Mouse (Mus musculus) thymus, adult 2 months (tissue): Measurements from ENCODE around the gene Krtap10-4. TPM values are rescaled to one million over a fixed set of nuclear protein-coding genes. Genes with fewer than 3 reads are reported as not detected.
"Not testable (repeated sequence)": the region's sequence is repeated elsewhere in the genome, so short reads cannot be mapped to it uniquely, and the experiment has no call there.

Experiments
- DNase-seq: peaks from one replicate; pipeline ENCODE4 v3.0.0; 2021
- H3K27ac ChIP-seq: fragments of 200-500 bp; 2 replicates; pipeline ENCODE4 v1.5.1; 2012; ENCODE audit warnings: low read length, control low read depth; ENCODE audit not compliant: control insufficient read depth, insufficient read depth
- H3K27me3 ChIP-seq: fragments of 200-500 bp; 2 replicates; pipeline ENCODE4 v1.6.1; 2012; ENCODE audit warnings: mild to moderate bottlenecking, low read length, moderate library complexity, mixed read lengths; ENCODE audit not compliant: control insufficient read depth, insufficient read depth
- H3K36me3 ChIP-seq: fragments of 200-500 bp; 2 replicates; pipeline ENCODE4 v1.6.1; 2012; ENCODE audit warnings: mild to moderate bottlenecking, low read length, moderate library complexity; ENCODE audit not compliant: control insufficient read depth, insufficient read depth
- H3K4me1 ChIP-seq: fragments of 200-500 bp; replicated peaks from 2 replicates; pipeline ENCODE4 v1.6.1; 2012; ENCODE audit warnings: low read length; ENCODE audit not compliant: control insufficient read depth, insufficient read depth
- H3K4me3 ChIP-seq: fragments of 200-500 bp; 2 replicates; pipeline ENCODE4 v1.5.1; 2012; ENCODE audit warnings: mild to moderate bottlenecking, low read length, control low read depth, moderate library complexity; ENCODE audit not compliant: control insufficient read depth, insufficient read depth
- CTCF ChIP-seq: fragments of 200-500 bp; IDR thresholded peaks from 2 replicates; pipeline ENCODE4 v1.5.1; 2012; ENCODE audit warnings: mild to moderate bottlenecking, control low read depth, low read length, moderate library complexity, borderline replicate concordance; ENCODE audit not compliant: control insufficient read depth, poor library complexity, insufficient read depth; ENCODE audit errors: extremely low read depth
- POLR2A ChIP-seq: fragments of 200-500 bp; IDR thresholded peaks from 2 replicates; pipeline ENCODE4 v1.6.1; 2012; ENCODE audit warnings: mild to moderate bottlenecking, low read length, control low read depth, moderate library complexity; ENCODE audit not compliant: control insufficient read depth, poor library complexity, insufficient read depth; ENCODE audit errors: extremely low read depth
- WGBS: fragments of 180-500 bp; shearing (Covaris S2); methylation state at CpG from one replicate; pipeline ENCODE4 v1.1.7; 2018; 5-methylcytosine and 5-hydroxymethylcytosine counted together
- polyA plus RNA-seq: library from polyadenylated mRNA; depleted of rRNA; stranded (reverse); fragments of >200 nt; gene quantifications from 2 replicates; pipeline ENCODE4 v1.2.3, GENCODE M21; 2012; rRNA removed

Krtap10-4 gene
- polyA plus RNA-seq, 1 experiment = not detected

GRCm38 (mm10) chr10:77797677-77798076 lies 29.2 kb downstream of the Krtap10-4 start:
- WGBS = 58% methylated on average over 3 of the region's 3 CpGs
- TF ChIP-seq CTCF = no peak
- no peak for TF ChIP-seq POLR2A
- Histone ChIP-seq H3K27me3 (no peaks in the 10 kb centered on the region), H3K4me3 (no peak overlapping the region), H3K4me1 (no peaks in the 10 kb centered on the region), H3K27ac (no peak overlapping the region), H3K36me3 (no peaks in the 10 kb centered on the region)
- DNase-seq = no peak

GRCm38 (mm10) chr10:77794976-77795375 lies 31.9 kb downstream of the Krtap10-4 start, which contains the start of gene Gm9639:
TSS of gene Gm9639 (minus strand) at chr10:77795076.
- TF ChIP-seq POLR2A (no peak), CTCF (no peak)
- 56% methylated on average over 2 of the region's 2 CpGs for WGBS
- Histone ChIP-seq H3K4me1 (no peaks in the 10 kb centered on the region), H3K27me3 (no peaks in the 10 kb centered on the region), H3K4me3 (no peak within 1 kb of the TSS), H3K27ac (no peak within 1 kb of the TSS), H3K36me3 (no peaks in the 10 kb centered on the region)
- no peak for DNase-seq

DNA sequence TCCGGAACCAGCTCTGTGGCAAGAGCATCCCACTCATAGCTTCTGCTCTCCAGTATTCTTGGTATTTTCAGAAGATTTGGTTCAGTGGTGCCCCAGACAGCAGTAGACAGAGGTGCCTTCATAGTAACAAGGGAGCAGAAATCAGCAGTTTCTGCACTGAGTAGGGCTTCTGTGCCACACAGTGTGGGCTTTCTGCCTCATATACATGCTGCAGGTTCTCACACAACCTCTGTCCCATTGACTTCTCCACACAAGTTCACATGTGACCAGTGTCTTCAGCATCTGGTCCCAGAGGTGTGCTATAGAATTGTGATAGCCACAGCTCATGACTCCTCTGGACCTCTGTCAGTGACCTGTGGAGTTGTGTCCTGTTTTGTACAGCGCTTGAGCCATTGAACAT lies 38.3 kb downstream of the Krtap10-4 start:
- 85% methylated on average over 2 of the region's 2 CpGs for WGBS
- H3K4me3 ChIP-seq = no peak overlapping the region

GRCm38 (mm10) chr10:77787876-77788275 lies 39.0 kb downstream of the Krtap10-4 start, which contains the start of gene Gm7137:
TSS of gene Gm7137 (minus strand) at chr10:77788200.
- not testable (repeated sequence) for H3K4me1 ChIP-seq, DNase-seq, H3K4me3 ChIP-seq, H3K27me3 ChIP-seq, H3K27ac ChIP-seq, H3K36me3 ChIP-seq
- 92% methylated on average over 1 of the region's 1 CpGs for WGBS

More for the DNA sequence above, 38.3 kb downstream of the Krtap10-4 start:
- Histone ChIP-seq H3K36me3 (no peaks in the 10 kb centered on the region), H3K4me1 (no peaks in the 10 kb centered on the region), H3K27ac (no peak overlapping the region), H3K27me3 (no peaks in the 10 kb centered on the region)
- DNase-seq = no peak
- no peak for TF ChIP-seq CTCF
- no peak for TF ChIP-seq POLR2A

GRCm38 (mm10) chr10:77783396-77783795 lies 43.5 kb downstream of the Krtap10-4 start:
- H3K27me3 ChIP-seq, H3K27ac ChIP-seq, H3K36me3 ChIP-seq, H3K4me3 ChIP-seq, H3K4me1 ChIP-seq, DNase-seq: not testable (repeated sequence)
- WGBS = 90% methylated on average over 2 of the region's 3 CpGs

DNA sequence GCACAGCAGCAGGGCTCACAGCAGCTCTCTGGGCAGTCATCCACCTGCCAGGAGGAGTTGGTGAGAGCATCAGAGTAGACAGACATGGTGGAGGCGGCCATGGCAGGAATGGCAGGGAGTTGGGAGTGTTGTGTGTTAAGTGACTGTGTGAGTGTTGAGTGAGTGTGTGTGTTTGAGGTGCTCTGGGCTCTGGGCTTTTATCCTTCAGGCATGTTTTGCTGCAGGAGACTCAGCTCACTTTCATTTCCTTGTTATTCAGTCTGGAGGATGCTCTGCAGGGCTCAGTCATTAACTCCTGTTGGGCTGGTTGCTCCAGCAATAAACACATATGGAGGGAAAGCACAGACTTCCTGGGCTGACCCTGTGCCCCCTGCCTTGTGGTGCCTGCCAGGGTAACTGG lies 44.5 kb downstream of the Krtap10-4 start, which contains the start of gene Gm3250:
Gene Gm3250 (minus strand): TSS at position 101 of the 400 bp plus-strand sequence.
- not testable (repeated sequence) for H3K27me3 ChIP-seq, DNase-seq, H3K4me1 ChIP-seq, H3K27ac ChIP-seq, H3K4me3 ChIP-seq, H3K36me3 ChIP-seq
- 50% methylated on average over 1 of the region's 1 CpGs for WGBS

DNA sequence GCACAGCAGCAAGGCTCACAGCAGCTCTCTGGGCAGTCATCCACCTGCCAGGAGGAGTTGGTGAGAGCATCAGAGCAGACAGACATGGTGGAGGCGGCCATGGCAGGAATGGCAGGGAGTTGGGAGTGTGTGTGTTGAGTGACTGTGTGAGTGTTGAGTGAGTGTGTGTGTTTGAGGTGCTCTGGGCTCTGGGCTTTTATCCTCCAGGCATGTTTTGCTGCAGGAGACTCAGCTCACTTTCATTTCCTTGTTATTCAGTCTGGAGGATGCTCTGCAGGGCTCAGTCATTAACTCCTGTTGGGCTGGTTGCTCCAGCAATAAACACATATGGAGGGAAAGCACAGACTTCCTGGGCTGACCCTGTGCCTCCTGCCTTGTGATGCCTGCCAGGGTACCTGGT lies 50.1 kb downstream of the Krtap10-4 start, which contains the start of gene Gm7138:
Gene Gm7138 (minus strand): TSS at position 101 of the 400 bp plus-strand sequence.
- not testable (repeated sequence) for DNase-seq, H3K4me3 ChIP-seq, H3K27me3 ChIP-seq, H3K27ac ChIP-seq, H3K4me1 ChIP-seq, H3K36me3 ChIP-seq
- 88% methylated on average over 1 of the region's 1 CpGs for WGBS

Other genes starting within 250 kb of the Krtap10-4 start
- gene Pttg1ip, start 245.4 kb downstream of the Krtap10-4 start, polyA plus RNA-seq = 103 and 129 TPM in 2 replicates
- 236 and 248 TPM in 2 replicates for gene Sumo3, start 221.0 kb downstream of the Krtap10-4 start, polyA plus RNA-seq
- gene Gm49325, start 220.9 kb downstream of the Krtap10-4 start, polyA plus RNA-seq = not detected in 2 replicates
- 52.0 and 52.6 TPM in 2 replicates for gene Ube2g2, start 204.8 kb downstream of the Krtap10-4 start, polyA plus RNA-seq
- gene Tspear, start 140.5 kb downstream of the Krtap10-4 start, polyA plus RNA-seq = 0.97 and 1.3 TPM in 2 replicates
- gene Gm19402, start 136.3 kb downstream of the Krtap10-4 start, polyA plus RNA-seq = not detected in 2 replicates
- not detected in 2 replicates for gene Gm9508, start 129.9 kb downstream of the Krtap10-4 start, polyA plus RNA-seq
- gene Gm10272, start 120.5 kb downstream of the Krtap10-4 start, polyA plus RNA-seq = not detected in 2 replicates
- gene Gm10024, start 115.6 kb downstream of the Krtap10-4 start, polyA plus RNA-seq = not detected in 2 replicates
- not detected in 2 replicates for gene Gm10142, start 111.3 kb downstream of the Krtap10-4 start, polyA plus RNA-seq
- gene Krtap12-1, start 106.5 kb downstream of the Krtap10-4 start, polyA plus RNA-seq = 0.23 TPM in 1 of 2 replicates, not detected in the other
- not detected in 2 replicates for gene Gm10100, start 100.6 kb downstream of the Krtap10-4 start, polyA plus RNA-seq
- gene Gm18596, start 84.5 kb downstream of the Krtap10-4 start, polyA plus RNA-seq = not detected in 2 replicates
- not detected in 2 replicates for gene Gm9736, start 75.7 kb downstream of the Krtap10-4 start, polyA plus RNA-seq
- not detected in 2 replicates for gene Gm3233, start 67.4 kb downstream of the Krtap10-4 start, polyA plus RNA-seq
- not detected in 2 replicates for gene Gm3238, start 55.8 kb downstream of the Krtap10-4 start, polyA plus RNA-seq
- gene Gm7138, start 50.2 kb downstream of the Krtap10-4 start, polyA plus RNA-seq = not detected in 2 replicates
- not detected in 2 replicates for gene Gm3250, start 44.6 kb downstream of the Krtap10-4 start, polyA plus RNA-seq
- not detected in 2 replicates for gene Gm7137, start 38.9 kb downstream of the Krtap10-4 start, polyA plus RNA-seq
- not detected in 2 replicates for gene Gm9639, start 32.0 kb downstream of the Krtap10-4 start, polyA plus RNA-seq
- gene Gm19668, start 28.0 kb downstream of the Krtap10-4 start, polyA plus RNA-seq = not detected in 2 replicates
- gene Gm9507, start 15.3 kb downstream of the Krtap10-4 start, polyA plus RNA-seq = not detected in 2 replicates
- gene Gm2696, start 12.4 kb downstream of the Krtap10-4 start, polyA plus RNA-seq = not detected in 2 replicates
- 0.12 TPM in 1 of 2 replicates, not detected in the other for gene Krtap10-10, start 8.9 kb upstream of the Krtap10-4 start, polyA plus RNA-seq
- 0.36 TPM in 1 of 2 replicates, not detected in the other for gene Gm36176, start 19.7 kb upstream of the Krtap10-4 start, polyA plus RNA-seq
- gene Gm10318, start 25.8 kb upstream of the Krtap10-4 start, polyA plus RNA-seq = not detected in 2 replicates
- gene Gm3285, start 34.9 kb upstream of the Krtap10-4 start, polyA plus RNA-seq = 0.24 and 0.27 TPM in 2 replicates
- gene Lrrc3, start 75.4 kb upstream of the Krtap10-4 start, polyA plus RNA-seq = 1.1 and 1.9 TPM in 2 replicates
- gene Trpm2, start 143.5 kb upstream of the Krtap10-4 start, polyA plus RNA-seq = 16.4 and 21.0 TPM in 2 replicates
- 39.0 and 49.5 TPM in 2 replicates for gene 1810043G02Rik, start 151.4 kb upstream of the Krtap10-4 start, polyA plus RNA-seq
- 81.2 and 93.7 TPM in 2 replicates for gene Pfkl, start 183.0 kb upstream of the Krtap10-4 start, polyA plus RNA-seq
- gene Dnmt3l, start 214.9 kb upstream of the Krtap10-4 start, polyA plus RNA-seq = 0.93 and 1.8 TPM in 2 replicates
- gene Aire, start 216.5 kb upstream of the Krtap10-4 start, polyA plus RNA-seq = 84.0 and 93.7 TPM in 2 replicates
- gene Icosl, start 242.2 kb upstream of the Krtap10-4 start, polyA plus RNA-seq = 23.1 and 26.5 TPM in 2 replicates